Mouse (Mus musculus): ENCODE measurements around the gene Hrk. TPM values are rescaled to one million over a fixed set of nuclear protein-coding genes. Genes with fewer than 3 reads are reported as not detected.

Gene Hrk
- polyA plus RNA-seq, 1 experiment from 2014 or later = not detected

DNA sequence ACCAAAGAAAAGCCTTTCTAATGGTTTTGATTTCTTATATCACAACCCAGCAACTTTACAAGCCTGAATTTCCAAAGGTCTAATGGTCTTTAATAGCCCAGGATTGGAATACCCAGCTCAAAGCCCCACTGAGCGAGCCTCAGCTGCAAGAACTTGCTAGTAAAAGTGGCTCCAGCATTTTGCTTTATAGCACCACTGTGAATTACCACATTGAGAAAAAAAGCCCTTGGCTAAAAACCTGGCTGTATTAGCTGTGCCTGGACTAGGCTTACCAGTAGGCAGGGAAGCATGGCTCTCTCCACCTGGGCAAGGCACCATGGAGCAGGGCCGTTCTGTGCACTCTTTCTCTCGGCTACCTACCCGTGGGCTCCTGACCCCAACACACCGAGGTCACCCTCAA, 28.1 kb upstream of the Hrk start:
- no peak overlapping the region for H3K4me3 ChIP-seq (ENCODE audit: low read depth, low read length)
- H3K4me1 ChIP-seq (ENCODE audit: control insufficient read depth, low read depth, low read length) = no peaks in the 10 kb centered on the region
- H3K4me2 ChIP-seq (ENCODE audit: low read depth, low read length) = no peak overlapping the region
- H3K9ac ChIP-seq (ENCODE audit: low read depth, low read length) = no peak overlapping the region
- no peak for ATAC-seq (ENCODE audit: low read depth)
- no peaks in the 10 kb centered on the region for H3K9me3 ChIP-seq (replicated peaks; ENCODE audit: control insufficient read depth, low read length)
- H3K27ac ChIP-seq (ENCODE audit: low read length) = no peak overlapping the region
- 78% methylated on average over 5 of the region's 5 CpGs for WGBS (ENCODE audit: insufficient replicate concordance)
- H3K36me3 ChIP-seq (ENCODE audit: control insufficient read depth, insufficient read depth) = no peaks in the 10 kb centered on the region
- no peaks in the 10 kb centered on the region for H3K27me3 ChIP-seq (ENCODE audit: control insufficient read depth, insufficient read depth, low read depth, low read length)

DNA sequence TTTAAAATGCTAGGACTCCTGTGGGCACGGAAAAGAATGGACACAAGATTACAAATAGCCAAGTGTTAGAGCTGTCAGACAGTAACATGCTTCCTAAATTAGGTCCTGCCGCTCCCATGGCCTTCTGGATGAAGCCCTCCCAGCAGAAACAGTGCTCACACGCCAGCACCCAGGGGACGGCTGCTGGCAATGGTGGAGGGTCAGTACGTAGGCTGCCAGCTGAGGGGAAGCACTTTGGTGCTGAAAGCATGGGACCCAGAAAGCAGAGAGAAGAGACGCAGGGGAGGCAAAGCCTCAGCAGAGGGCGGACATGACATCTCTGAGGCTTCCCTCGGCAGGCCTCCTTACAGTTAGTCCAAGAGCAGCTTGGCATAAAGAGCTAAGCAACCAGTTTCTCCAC, 24.8 kb upstream of the Hrk start:
- Histone ChIP-seq H3K4me1 (ENCODE audit: control insufficient read depth, low read depth, low read length) (no peaks in the 10 kb centered on the region; the same call in 1 of the 2 replicates), H3K27ac (ENCODE audit: low read length) (no peak overlapping the region), H3K4me2 (ENCODE audit: low read depth, low read length) (no peak overlapping the region), H3K27me3 (ENCODE audit: control insufficient read depth, insufficient read depth, low read depth, low read length) (no peaks in the 10 kb centered on the region), H3K9me3 (replicated peaks; ENCODE audit: control insufficient read depth, low read length) (no peaks in the 10 kb centered on the region), H3K9ac (ENCODE audit: low read depth, low read length) (no peak overlapping the region), H3K36me3 (ENCODE audit: control insufficient read depth, insufficient read depth) (peaks cover 4% of the 10 kb centered on the region; the same call in 1 of the 2 replicates), H3K4me3 (ENCODE audit: low read depth, low read length) (no peak overlapping the region)
- WGBS (ENCODE audit: insufficient replicate concordance) = 74% methylated on average over 8 of the region's 8 CpGs
- ATAC-seq (ENCODE audit: low read depth) = no peak

DNA sequence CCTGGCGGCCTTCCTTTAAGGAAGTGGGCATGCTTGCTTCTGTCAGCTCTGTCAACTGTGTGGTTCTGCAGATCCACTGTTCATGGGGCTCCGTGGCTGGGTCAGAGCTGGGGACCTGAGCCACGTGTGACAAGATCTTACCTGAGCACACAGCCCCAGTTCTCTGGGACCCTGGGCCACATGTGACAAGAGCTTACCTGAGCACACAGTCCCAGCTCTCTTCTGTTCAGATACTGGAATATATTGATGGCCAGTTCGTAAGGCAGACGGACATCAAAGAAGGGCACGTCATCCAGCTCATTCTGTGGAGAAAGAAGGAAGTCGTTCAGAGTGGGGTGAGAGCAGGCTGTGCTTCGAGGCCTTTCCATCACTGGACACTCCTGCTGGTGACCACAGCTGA, 22.0 kb upstream of the Hrk start:
- no peak for ATAC-seq (ENCODE audit: low read depth)
- no peak overlapping the region for H3K4me2 ChIP-seq (ENCODE audit: low read depth, low read length)
- no peak overlapping the region for H3K9ac ChIP-seq (ENCODE audit: low read depth, low read length)
- H3K27ac ChIP-seq (ENCODE audit: low read length) = no peak overlapping the region
- H3K4me1 ChIP-seq (ENCODE audit: control insufficient read depth, low read depth, low read length) = no peaks in the 10 kb centered on the region; the same call in 1 of the 2 replicates
- no peaks in the 10 kb centered on the region for H3K9me3 ChIP-seq (replicated peaks; ENCODE audit: control insufficient read depth, low read length)
- 72% methylated on average over 8 of the region's 8 CpGs for WGBS (ENCODE audit: insufficient replicate concordance)
- no peaks in the 10 kb centered on the region for H3K27me3 ChIP-seq (ENCODE audit: control insufficient read depth, insufficient read depth, low read depth, low read length)
- H3K4me3 ChIP-seq (ENCODE audit: low read depth, low read length) = no peak overlapping the region
- peaks cover 4% of the 10 kb centered on the region; the same call in 1 of the 2 replicates for H3K36me3 ChIP-seq (ENCODE audit: control insufficient read depth, insufficient read depth)

DNA sequence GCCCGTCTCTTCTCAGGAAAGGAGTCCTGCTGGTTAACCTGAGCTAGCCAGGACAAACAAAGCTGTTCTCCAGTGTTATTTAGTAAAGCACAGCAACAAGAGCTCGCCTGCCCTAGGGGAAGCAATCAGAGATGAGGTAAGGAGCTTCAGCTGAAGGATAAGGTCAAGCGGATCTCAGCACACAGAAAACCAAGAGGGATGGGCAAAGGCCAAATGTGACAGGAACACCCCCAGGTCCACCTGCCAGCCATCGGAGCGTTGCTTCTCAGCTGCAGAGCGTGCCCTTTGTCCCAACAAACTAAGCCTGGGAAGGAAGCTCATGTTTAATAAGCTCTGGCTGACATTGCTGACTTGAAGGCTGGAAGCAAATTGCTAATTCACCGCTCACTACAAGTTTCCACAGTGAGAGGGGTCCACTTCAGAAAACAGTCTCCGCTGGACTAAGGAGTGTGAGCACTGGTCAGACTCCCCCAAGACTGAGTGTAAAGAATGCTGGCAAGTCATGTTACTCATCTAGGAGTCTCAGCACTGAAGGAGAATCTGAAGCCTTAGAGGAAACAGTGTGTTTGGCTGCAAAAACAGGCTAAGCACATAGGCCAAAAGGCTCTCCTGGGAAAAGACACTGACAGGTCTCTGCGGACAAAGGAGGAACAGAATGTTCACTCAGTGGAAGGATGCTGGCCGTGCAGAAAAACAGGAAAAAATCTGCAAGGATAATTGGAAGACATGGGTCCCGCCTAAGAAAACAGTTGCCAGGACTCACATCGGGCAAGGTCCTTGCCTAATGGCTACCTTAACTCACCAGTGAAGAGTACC, 21.0 kb upstream of the Hrk start:
- Histone ChIP-seq H3K4me2 (ENCODE audit: low read depth, low read length) (no peak overlapping the region), H3K9me3 (replicated peaks; ENCODE audit: control insufficient read depth, low read length) (no peaks in the 10 kb centered on the region), H3K4me1 (ENCODE audit: control insufficient read depth, low read depth, low read length) (no peaks in the 10 kb centered on the region; the same call in 1 of the 2 replicates), H3K9ac (ENCODE audit: low read depth, low read length) (no peak overlapping the region), H3K27ac (ENCODE audit: low read length) (no peak overlapping the region), H3K4me3 (ENCODE audit: low read depth, low read length) (no peak overlapping the region), H3K36me3 (ENCODE audit: control insufficient read depth, insufficient read depth) (peaks cover 4% of the 10 kb centered on the region; the same call in 1 of the 2 replicates), H3K27me3 (ENCODE audit: control insufficient read depth, insufficient read depth, low read depth, low read length) (no peaks in the 10 kb centered on the region)
- WGBS (ENCODE audit: insufficient replicate concordance) = 68% methylated on average over 12 of the region's 12 CpGs
- ATAC-seq (ENCODE audit: low read depth) = no peak

DNA sequence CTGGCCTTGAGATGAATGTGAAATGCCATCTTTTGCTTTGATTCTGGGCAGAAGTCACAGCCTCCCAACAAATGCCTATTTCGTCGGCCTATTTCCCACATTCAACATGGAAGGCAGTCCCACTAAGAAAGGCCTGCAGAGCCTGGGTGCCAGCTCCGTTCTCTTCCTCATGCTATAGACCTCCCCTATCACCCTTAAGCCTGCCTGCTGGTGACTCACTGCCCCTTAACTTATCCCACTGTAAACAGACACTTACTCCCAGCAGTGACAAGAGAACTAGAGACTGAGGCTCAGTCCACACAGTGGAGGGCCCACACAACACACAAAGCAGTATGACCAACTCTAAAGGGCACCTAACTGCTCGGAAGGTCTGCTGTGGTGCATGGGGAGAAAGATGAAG, 20.1 kb upstream of the Hrk start:
- ATAC-seq (ENCODE audit: low read depth) = no peak
- peaks cover 4% of the 10 kb centered on the region; the same call in 1 of the 2 replicates for H3K36me3 ChIP-seq (ENCODE audit: control insufficient read depth, insufficient read depth)
- H3K4me1 ChIP-seq (ENCODE audit: control insufficient read depth, low read depth, low read length) = no peaks in the 10 kb centered on the region; the same call in 1 of the 2 replicates
- no peak overlapping the region for H3K4me2 ChIP-seq (ENCODE audit: low read depth, low read length)
- WGBS (ENCODE audit: insufficient replicate concordance) = 66% methylated on average over 4 of the region's 4 CpGs
- H3K27me3 ChIP-seq (ENCODE audit: control insufficient read depth, insufficient read depth, low read depth, low read length) = no peaks in the 10 kb centered on the region
- no peak overlapping the region for H3K27ac ChIP-seq (ENCODE audit: low read length)
- no peaks in the 10 kb centered on the region for H3K9me3 ChIP-seq (replicated peaks; ENCODE audit: control insufficient read depth, low read length)
- H3K9ac ChIP-seq (ENCODE audit: low read depth, low read length) = no peak overlapping the region
- H3K4me3 ChIP-seq (ENCODE audit: low read depth, low read length) = no peak overlapping the region

DNA sequence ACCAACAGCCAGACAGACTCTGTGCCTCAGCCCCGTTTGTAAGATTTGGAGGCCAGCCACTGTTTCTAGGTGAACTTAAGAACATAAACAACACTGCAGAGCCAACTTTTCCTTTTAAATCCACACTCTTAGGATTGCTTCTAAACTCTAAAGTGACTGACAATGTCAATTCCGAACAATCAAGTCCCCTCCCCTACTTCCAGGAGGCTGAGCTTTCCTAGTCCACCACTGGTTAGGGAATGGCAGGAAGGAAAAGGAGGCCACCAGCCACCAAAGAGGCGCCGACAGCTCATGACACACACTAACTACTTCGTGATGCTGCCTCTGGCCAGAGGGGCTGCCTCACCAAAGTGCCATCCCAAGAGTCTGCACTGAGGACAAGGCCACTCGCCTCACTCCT, 19.7 kb upstream of the Hrk start:
- H3K36me3 ChIP-seq (ENCODE audit: control insufficient read depth, insufficient read depth) = peaks cover 4% of the 10 kb centered on the region; the same call in 1 of the 2 replicates
- no peak overlapping the region for H3K9ac ChIP-seq (ENCODE audit: low read depth, low read length)
- no peaks in the 10 kb centered on the region for H3K27me3 ChIP-seq (ENCODE audit: control insufficient read depth, insufficient read depth, low read depth, low read length)
- no peak overlapping the region for H3K27ac ChIP-seq (ENCODE audit: low read length)
- H3K4me2 ChIP-seq (ENCODE audit: low read depth, low read length) = no peak overlapping the region
- H3K4me3 ChIP-seq (ENCODE audit: low read depth, low read length) = no peak overlapping the region
- H3K9me3 ChIP-seq (replicated peaks; ENCODE audit: control insufficient read depth, low read length) = no peaks in the 10 kb centered on the region
- H3K4me1 ChIP-seq (ENCODE audit: control insufficient read depth, low read depth, low read length) = no peaks in the 10 kb centered on the region; the same call in 1 of the 2 replicates
- no peak for ATAC-seq (ENCODE audit: low read depth)
- WGBS (ENCODE audit: insufficient replicate concordance) = 60% methylated on average over 6 of the region's 6 CpGs

DNA sequence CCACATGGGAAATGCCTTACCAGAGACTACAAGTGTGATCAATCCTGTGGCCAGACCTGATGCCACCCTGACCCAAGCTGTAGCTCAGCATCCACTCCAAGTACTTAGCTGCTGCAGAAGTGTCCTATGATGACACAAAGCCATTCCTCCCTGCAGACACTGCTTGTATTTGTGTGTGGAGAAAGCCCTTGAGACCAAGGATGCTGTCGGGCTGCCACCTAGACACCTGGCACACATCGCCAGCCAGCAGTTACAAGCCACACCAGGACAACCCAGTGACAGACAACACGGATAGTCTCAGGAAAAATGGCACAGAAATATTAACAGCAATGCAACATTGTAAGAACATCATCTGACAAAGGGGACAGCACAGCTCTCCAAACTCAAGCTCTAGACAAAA, 19.0 kb upstream of the Hrk start:
- Histone ChIP-seq H3K27ac (ENCODE audit: low read length) (no peak overlapping the region), H3K4me3 (ENCODE audit: low read depth, low read length) (no peak overlapping the region), H3K4me1 (ENCODE audit: control insufficient read depth, low read depth, low read length) (no peaks in the 10 kb centered on the region; the same call in 1 of the 2 replicates), H3K9ac (ENCODE audit: low read depth, low read length) (no peak overlapping the region), H3K4me2 (ENCODE audit: low read depth, low read length) (no peak overlapping the region), H3K27me3 (ENCODE audit: control insufficient read depth, insufficient read depth, low read depth, low read length) (no peaks in the 10 kb centered on the region), H3K9me3 (replicated peaks; ENCODE audit: control insufficient read depth, low read length) (no peaks in the 10 kb centered on the region), H3K36me3 (ENCODE audit: control insufficient read depth, insufficient read depth) (peaks cover 4% of the 10 kb centered on the region; the same call in 1 of the 2 replicates)
- no peak for ATAC-seq (ENCODE audit: low read depth)
- WGBS (ENCODE audit: insufficient replicate concordance) = 83% methylated on average over 3 of the region's 3 CpGs

DNA sequence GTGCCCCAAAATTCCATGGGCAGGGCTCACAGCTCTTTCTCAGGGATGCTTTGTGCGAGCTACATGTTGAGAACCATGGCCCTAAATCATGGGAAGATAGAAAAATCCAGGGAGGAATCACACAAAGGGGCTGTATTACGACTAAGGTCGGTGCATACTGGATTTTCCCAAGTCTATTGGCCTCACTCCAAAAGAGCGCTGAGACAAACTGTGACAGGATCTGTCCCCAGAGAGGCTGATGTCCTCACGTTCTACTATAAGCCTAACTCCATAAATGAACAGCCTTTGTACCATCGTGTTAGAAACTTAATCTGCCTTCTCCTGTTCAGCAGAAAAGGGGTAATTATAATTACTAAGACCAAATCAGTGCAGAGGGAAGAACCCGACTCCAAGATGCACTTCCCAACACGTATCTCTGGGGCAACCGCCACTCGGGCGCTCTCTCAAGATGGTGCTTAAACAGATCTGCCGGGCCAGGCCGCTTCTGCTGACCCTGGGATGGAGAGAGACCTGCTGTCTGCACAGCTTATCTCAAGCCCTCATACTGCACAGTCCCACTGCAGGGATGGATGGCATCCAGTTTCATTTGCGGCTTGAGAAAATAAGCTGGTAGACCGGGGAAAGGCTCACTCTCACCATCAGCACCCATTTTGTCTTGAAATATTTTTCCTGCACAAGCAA, 18.3 kb upstream of the Hrk start:
- ATAC-seq (ENCODE audit: low read depth) = no peak
- H3K9me3 ChIP-seq (replicated peaks; ENCODE audit: control insufficient read depth, low read length) = no peaks in the 10 kb centered on the region
- H3K36me3 ChIP-seq (ENCODE audit: control insufficient read depth, insufficient read depth) = peaks cover 5% of the 10 kb centered on the region; the same call in 1 of the 2 replicates
- no peaks in the 10 kb centered on the region; the same call in 1 of the 2 replicates for H3K4me1 ChIP-seq (ENCODE audit: control insufficient read depth, low read depth, low read length)
- H3K27me3 ChIP-seq (ENCODE audit: control insufficient read depth, insufficient read depth, low read depth, low read length) = no peaks in the 10 kb centered on the region
- no peak overlapping the region for H3K27ac ChIP-seq (ENCODE audit: low read length)
- no peak overlapping the region for H3K9ac ChIP-seq (ENCODE audit: low read depth, low read length)
- H3K4me3 ChIP-seq (ENCODE audit: low read depth, low read length) = no peak overlapping the region
- WGBS (ENCODE audit: insufficient replicate concordance) = 73% methylated on average over 15 of the region's 15 CpGs
- H3K4me2 ChIP-seq (ENCODE audit: low read depth, low read length) = no peak overlapping the region

DNA sequence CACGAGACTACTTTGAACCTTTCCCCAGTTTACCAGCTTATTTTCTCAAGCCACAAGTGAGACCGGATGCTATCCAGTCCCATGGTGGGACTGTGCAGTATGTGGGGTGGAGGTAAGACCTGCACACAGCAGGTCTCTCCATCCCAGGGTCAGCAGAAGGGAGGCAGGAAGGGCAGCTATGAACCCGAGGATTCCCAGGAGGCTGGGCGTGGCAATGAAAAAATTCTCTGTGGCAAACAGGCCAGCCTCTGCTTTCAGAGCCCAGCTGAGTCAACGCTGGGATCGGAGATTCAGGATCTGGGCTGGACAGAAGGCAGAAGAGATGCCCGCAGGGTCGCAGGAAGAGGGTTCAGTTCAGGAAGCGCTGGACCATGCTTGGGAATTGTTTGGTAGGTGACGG, 17.2 kb upstream of the Hrk start:
- no peak for ATAC-seq (ENCODE audit: low read depth)

More for the DNA sequence above, 17.2 kb upstream of the Hrk start:
- no peak overlapping the region for H3K27ac ChIP-seq (ENCODE audit: low read length)
- H3K4me2 ChIP-seq (ENCODE audit: low read depth, low read length) = no peak overlapping the region
- no peaks in the 10 kb centered on the region for H3K9me3 ChIP-seq (replicated peaks; ENCODE audit: control insufficient read depth, low read length)
- no peaks in the 10 kb centered on the region for H3K27me3 ChIP-seq (ENCODE audit: control insufficient read depth, insufficient read depth, low read depth, low read length)
- no peaks in the 10 kb centered on the region; the same call in 1 of the 2 replicates for H3K4me1 ChIP-seq (ENCODE audit: control insufficient read depth, low read depth, low read length)
- no peak overlapping the region for H3K4me3 ChIP-seq (ENCODE audit: low read depth, low read length)
- no peak overlapping the region for H3K9ac ChIP-seq (ENCODE audit: low read depth, low read length)
- WGBS (ENCODE audit: insufficient replicate concordance) = 71% methylated on average over 10 of the region's 10 CpGs
- H3K36me3 ChIP-seq (ENCODE audit: control insufficient read depth, insufficient read depth) = peaks cover 4% of the 10 kb centered on the region; the same call in 1 of the 2 replicates

All from liver, embryonic 16.5 days (tissue).